Mouse (Mus musculus): ENCODE data around the gene Rpl27.
A peak's percentile ranks its signal among the peaks of the same experiment; 100 is the strongest.
"Not testable (repeated sequence)": the region's sequence is repeated elsewhere in the genome, so short reads cannot be mapped to it uniquely, and the experiment has no call there.

The Rpl27 gene

GRCm38 (mm10) chr11:101442127-101442693, at the start of gene Rpl27:
Gene Rpl27 (plus strand): TSS chr11:101442298.
- peak; percentile 95 to 98 for DNase-seq (ENCODE audit: low spot score in 2 of 2)

GRCm38 (mm10) chr11:101395110-101395509, 47.0 kb upstream of the Rpl27 start:
- peak; percentile 73 to 81 for DNase-seq (ENCODE audit: low spot score in 2 of 2)

- no peak for DNase-seq (ENCODE audit: low spot score in 2 of 2)
These were observed 26.8 kb upstream of the Rpl27 start for GRCm38 (mm10) chr11:101415306-101415705.

- no peak for DNase-seq (ENCODE audit: low spot score in 2 of 2)
These were observed 25.5 kb upstream of the Rpl27 start for GRCm38 (mm10) chr11:101416433-101417100.

GRCm38 (mm10) chr11:101417101-101417855, 24.8 kb upstream of the Rpl27 start, which contains the start of gene Aarsd1:
Gene Aarsd1 (minus strand): TSS chr11:101417615.
- DNase-seq (ENCODE audit: low spot score in 2 of 2), result peak; percentile 93

GRCm38 (mm10) chr11:101418991-101419390, 23.1 kb upstream of the Rpl27 start:
- DNase-seq (ENCODE audit: low spot score in 2 of 2), result peak; percentile 55 to 66

- no peak for DNase-seq (ENCODE audit: low spot score in 2 of 2)
These were observed 22.5 kb upstream of the Rpl27 start for GRCm38 (mm10) chr11:101419610-101420009.

- DNase-seq (ENCODE audit: low spot score in 2 of 2), result no peak
These were observed 21.9 kb upstream of the Rpl27 start for GRCm38 (mm10) chr11:101420148-101420547.

- DNase-seq (ENCODE audit: low spot score in 2 of 2), result peak; percentile 18 to 63
These were observed 17.8 kb upstream of the Rpl27 start, which contains the start of gene Gm27029 for GRCm38 (mm10) chr11:101424105-101424851. Gene Gm27029 (minus strand): TSS chr11:101424796.

- DNase-seq (ENCODE audit: low spot score in 2 of 2), result peak; percentile 98 to 99
These were observed 16.9 kb upstream of the Rpl27 start, which contains the start of the genes Rundc1 and Ptges3l for GRCm38 (mm10) chr11:101424925-101425813. Gene Rundc1 (plus strand): TSS chr11:101425085. Gene Ptges3l (minus strand): TSS chr11:101425333.

GRCm38 (mm10) chr11:101426165-101426564, 15.9 kb upstream of the Rpl27 start:
- no peak for DNase-seq (ENCODE audit: low spot score in 2 of 2)

- DNase-seq (ENCODE audit: low spot score in 2 of 2), result no peak
These were observed 10.8 kb upstream of the Rpl27 start for GRCm38 (mm10) chr11:101431327-101431726.

GRCm38 (mm10) chr11:101433396-101433795, 8.7 kb upstream of the Rpl27 start:
- DNase-seq (ENCODE audit: low spot score in 2 of 2), result no peak

GRCm38 (mm10) chr11:101435831-101436230, 6.3 kb upstream of the Rpl27 start:
- DNase-seq (ENCODE audit: low spot score in 2 of 2), result no peak

- DNase-seq (ENCODE audit: low spot score in 2 of 2), result no peak
These were observed 5.2 kb upstream of the Rpl27 start for GRCm38 (mm10) chr11:101436916-101437315.

GRCm38 (mm10) chr11:101438006-101438405, 4.1 kb upstream of the Rpl27 start:
- not testable (repeated sequence) for DNase-seq (ENCODE audit: low spot score in 2 of 2)

GRCm38 (mm10) chr11:101441450-101442126, 510 bp upstream of the Rpl27 start:
- not testable (repeated sequence) for DNase-seq (ENCODE audit: low spot score in 2 of 2)

- DNase-seq (ENCODE audit: low spot score in 2 of 2), result no peak
These were observed 662 bp downstream of the Rpl27 start for GRCm38 (mm10) chr11:101442760-101443159.

GRCm38 (mm10) chr11:101446319-101446718, 4.2 kb downstream of the Rpl27 start:
- DNase-seq (ENCODE audit: low spot score in 2 of 2), result no peak

- DNase-seq (ENCODE audit: low spot score in 2 of 2), result not testable (repeated sequence)
These were observed 4.8 kb downstream of the Rpl27 start for GRCm38 (mm10) chr11:101446860-101447259.

Data from right cerebral cortex, adult 2 months (tissue).